Mouse (Mus musculus) liver, embryonic 12.5 days (tissue): ENCODE measurements at regions not wholly inside any gene's neighbourhood (a gene's known extent, or its start where the extent isn't known, plus 50 kb on each side); places are given as distances from the start of the nearest gene placed in this dataset.

ENCODE experiments used
- ATAC-seq: fragments of 200-750 bp; cut with Nextera tagmentation; 2 replicates; pipeline ENCODE4 v1.8.0; 2017; ENCODE audit warnings: moderate number of reproducible peaks, mild to moderate bottlenecking, moderate library complexity
- H3K27ac ChIP-seq: fragments of 300-500 bp; sonication (generic); 2 replicates; pipeline ENCODE4 v1.5.1; 2016; ENCODE audit warnings: mild to moderate bottlenecking
- H3K27me3 ChIP-seq: fragments of 300-500 bp; sonication (generic); replicated peaks from 2 replicates; pipeline ENCODE4 v1.6.1; 2016; ENCODE audit warnings: mild to moderate bottlenecking, moderate library complexity
- H3K36me3 ChIP-seq: fragments of 300-500 bp; sonication (generic); 2 replicates; pipeline ENCODE4 v1.6.1; 2016; ENCODE audit warnings: mild to moderate bottlenecking, moderate library complexity
- H3K4me1 ChIP-seq: fragments of 300-500 bp; sonication (generic); 2 replicates; pipeline ENCODE4 v1.6.1; 2016
- H3K4me2 ChIP-seq: fragments of 300-500 bp; sonication (generic); 2 replicates; pipeline ENCODE4 v1.6.1; 2016; ENCODE audit warnings: mild to moderate bottlenecking, moderate library complexity
- H3K4me3 ChIP-seq: fragments of 300-500 bp; sonication (generic); 2 replicates; pipeline ENCODE4 v1.5.1; 2016; ENCODE audit warnings: mild to moderate bottlenecking, moderate library complexity
- H3K9ac ChIP-seq: fragments of 300-500 bp; sonication (generic); 2 replicates; pipeline ENCODE4 v1.6.1; 2016; ENCODE audit warnings: mild to moderate bottlenecking, moderate library complexity
- H3K9me3 ChIP-seq: fragments of 300-500 bp; sonication (generic); replicated peaks from 2 replicates; pipeline ENCODE4 v1.6.1; 2016; ENCODE audit warnings: mild to moderate bottlenecking, moderate library complexity
- WGBS: fragments of 180-500 bp; shearing (Covaris S2); methylation state at CpG from one replicate; pipeline ENCODE4 v1.1.7; 2016; ENCODE audit not compliant: insufficient replicate concordance; 5-methylcytosine and 5-hydroxymethylcytosine counted together

DNA sequence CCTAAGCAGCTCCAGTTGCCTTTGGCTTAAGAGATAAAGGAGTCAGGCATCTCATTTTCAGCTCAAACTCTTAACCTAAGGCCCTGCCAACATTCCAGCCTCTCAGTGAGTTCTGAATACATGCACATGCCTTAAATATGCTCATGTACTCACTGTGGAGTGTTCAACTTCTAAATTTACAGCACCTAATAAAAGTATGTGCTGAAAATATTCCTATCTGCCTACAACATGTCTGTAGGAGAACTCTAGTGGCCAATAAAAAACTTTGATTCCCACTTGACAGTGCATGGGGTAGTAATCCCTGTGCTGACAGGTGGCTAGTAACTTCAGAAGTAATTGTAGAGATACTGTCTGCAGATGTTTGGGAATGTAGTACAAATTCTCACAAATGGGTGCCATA lies 319.3 kb upstream of the Intu start:
- no peak overlapping the region for H3K4me3 ChIP-seq
- no peaks in the 10 kb centered on the region for H3K4me1 ChIP-seq
- no peaks in the 10 kb centered on the region for H3K27me3 ChIP-seq
- no peak overlapping the region for H3K4me2 ChIP-seq
- no peaks in the 10 kb centered on the region for H3K36me3 ChIP-seq
- H3K9me3 ChIP-seq = no peaks in the 10 kb centered on the region
- no peak overlapping the region for H3K27ac ChIP-seq
- ATAC-seq = no peak
- H3K9ac ChIP-seq = no peak overlapping the region

DNA sequence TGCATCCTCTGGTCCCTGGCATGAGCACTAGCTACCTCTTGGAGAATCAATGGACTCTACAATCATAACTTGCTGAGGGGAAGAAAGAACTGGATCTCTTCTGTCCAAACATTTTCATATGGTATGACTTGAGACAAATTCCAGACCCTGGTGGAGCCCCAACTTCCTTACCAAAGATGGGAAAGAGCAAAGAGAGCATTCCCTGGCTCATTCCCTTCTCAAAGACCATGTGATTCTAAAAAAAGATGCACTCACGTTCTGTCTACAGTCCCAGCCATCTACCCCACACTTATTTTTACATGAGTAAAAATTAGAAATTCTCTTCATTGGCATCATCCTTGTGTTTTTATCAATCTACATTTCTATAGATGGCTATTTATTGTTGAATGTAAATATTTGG lies 304.3 kb upstream of the Intu start:
- Histone ChIP-seq H3K9me3 (no peaks in the 10 kb centered on the region), H3K4me1 (no peaks in the 10 kb centered on the region), H3K27ac (no peak overlapping the region), H3K36me3 (no peaks in the 10 kb centered on the region), H3K27me3 (no peaks in the 10 kb centered on the region), H3K4me3 (no peak overlapping the region), H3K4me2 (no peak overlapping the region), H3K9ac (no peak overlapping the region)
- WGBS = 47% methylated on average over 1 of the region's 1 CpGs
- no peak for ATAC-seq

DNA sequence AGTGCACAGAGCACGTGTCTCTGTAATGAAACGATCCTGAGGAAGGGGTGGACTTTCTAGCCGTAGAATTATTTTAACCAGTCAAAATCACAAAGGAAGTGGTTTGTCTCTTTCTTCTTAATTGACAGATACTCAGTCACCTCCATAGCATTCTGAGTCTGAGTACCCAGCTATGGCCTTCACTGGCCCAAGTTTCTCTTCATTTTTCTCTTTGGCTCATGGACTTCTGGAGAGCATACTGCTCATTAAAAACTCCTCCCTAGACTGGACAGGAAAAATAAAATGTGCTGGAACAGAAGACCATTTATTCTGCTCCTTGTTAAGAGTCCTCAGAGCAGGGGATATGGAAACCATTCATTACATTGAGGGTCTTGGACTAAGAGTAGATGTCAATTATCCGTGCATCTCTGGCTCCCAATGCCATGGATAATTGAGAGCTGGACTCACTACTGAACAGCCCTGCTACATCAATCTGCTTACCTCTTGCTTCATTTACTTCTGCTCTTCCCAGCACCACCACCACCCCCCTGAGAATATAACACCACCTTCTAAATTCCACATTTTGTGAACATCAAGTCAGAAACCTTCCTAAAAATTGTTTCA lies 287.5 kb upstream of the Intu start:
- Histone ChIP-seq H3K4me2 (no peak overlapping the region), H3K27ac (no peak overlapping the region), H3K36me3 (no peaks in the 10 kb centered on the region), H3K4me3 (no peak overlapping the region), H3K27me3 (no peaks in the 10 kb centered on the region), H3K4me1 (no peaks in the 10 kb centered on the region), H3K9ac (no peak overlapping the region), H3K9me3 (no peaks in the 10 kb centered on the region)
- no peak for ATAC-seq
- 75% methylated on average over 4 of the region's 4 CpGs for WGBS

DNA sequence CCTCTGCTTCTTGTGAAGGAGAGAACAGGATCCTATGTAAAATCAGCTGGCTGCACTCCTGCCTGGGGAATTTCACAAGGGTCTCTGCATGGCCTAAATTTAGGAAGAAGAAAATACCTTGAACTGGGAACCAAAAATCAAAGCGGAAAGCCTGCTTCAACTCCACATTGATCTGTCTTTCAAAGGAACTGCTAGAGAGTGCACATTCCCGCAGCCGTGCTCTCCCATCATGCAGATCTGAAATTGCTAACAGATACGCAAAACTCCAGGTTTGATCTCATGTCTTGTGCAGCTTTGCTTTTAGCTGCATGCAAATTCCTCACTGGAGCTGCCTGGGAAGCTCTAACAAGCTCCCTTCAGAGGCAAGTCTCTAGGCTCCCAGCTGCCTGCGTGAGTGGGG lies 276.7 kb upstream of the Intu start:
- WGBS = 53% methylated on average over 5 of the region's 5 CpGs
- H3K4me3 ChIP-seq = no peak overlapping the region
- ATAC-seq = no peak
- H3K9ac ChIP-seq = no peak overlapping the region
- no peaks in the 10 kb centered on the region for H3K36me3 ChIP-seq
- no peaks in the 10 kb centered on the region for H3K4me1 ChIP-seq
- H3K27me3 ChIP-seq = no peaks in the 10 kb centered on the region
- no peak overlapping the region for H3K4me2 ChIP-seq
- H3K27ac ChIP-seq = no peak overlapping the region
- H3K9me3 ChIP-seq = no peaks in the 10 kb centered on the region

DNA sequence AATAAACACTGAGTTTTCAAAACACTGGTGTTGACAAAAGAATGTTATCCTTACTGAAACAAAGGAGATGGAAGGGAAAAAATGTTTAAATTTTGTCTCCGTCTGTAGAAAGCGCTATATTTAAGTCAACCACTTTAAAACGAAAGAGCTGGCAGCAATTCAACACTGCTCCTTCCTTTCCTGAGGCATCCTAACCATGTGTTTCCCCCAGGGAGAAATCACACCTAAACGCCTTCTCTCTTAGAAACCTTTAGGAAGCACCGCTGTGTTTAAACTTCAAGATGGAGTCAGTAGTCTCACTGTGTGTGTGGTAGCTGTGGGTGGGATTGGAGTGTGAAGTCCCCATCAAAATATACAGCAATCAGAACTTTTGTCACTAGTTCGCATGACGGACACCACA lies 268.6 kb upstream of the Intu start:
- H3K27ac ChIP-seq = no peak overlapping the region
- H3K4me2 ChIP-seq = no peak overlapping the region
- no peaks in the 10 kb centered on the region for H3K9me3 ChIP-seq
- no peaks in the 10 kb centered on the region for H3K36me3 ChIP-seq
- 70% methylated on average over 7 of the region's 7 CpGs for WGBS
- ATAC-seq = no peak
- H3K4me1 ChIP-seq = no peaks in the 10 kb centered on the region
- H3K9ac ChIP-seq = no peak overlapping the region
- H3K4me3 ChIP-seq = no peak overlapping the region
- no peaks in the 10 kb centered on the region for H3K27me3 ChIP-seq

- Histone ChIP-seq H3K4me2 (no peak overlapping the region), H3K4me3 (no peak overlapping the region), H3K27me3 (no peaks in the 10 kb centered on the region), H3K9ac (no peak overlapping the region), H3K27ac (no peak overlapping the region), H3K4me1 (no peaks in the 10 kb centered on the region), H3K36me3 (no peaks in the 10 kb centered on the region), H3K9me3 (no peaks in the 10 kb centered on the region)
- no peak for ATAC-seq
- 72% methylated on average over 1 of the region's 1 CpGs for WGBS
Measured at GRCm38 (mm10) chr3:40267514-40267913, 263.6 kb upstream of the Intu start.

DNA sequence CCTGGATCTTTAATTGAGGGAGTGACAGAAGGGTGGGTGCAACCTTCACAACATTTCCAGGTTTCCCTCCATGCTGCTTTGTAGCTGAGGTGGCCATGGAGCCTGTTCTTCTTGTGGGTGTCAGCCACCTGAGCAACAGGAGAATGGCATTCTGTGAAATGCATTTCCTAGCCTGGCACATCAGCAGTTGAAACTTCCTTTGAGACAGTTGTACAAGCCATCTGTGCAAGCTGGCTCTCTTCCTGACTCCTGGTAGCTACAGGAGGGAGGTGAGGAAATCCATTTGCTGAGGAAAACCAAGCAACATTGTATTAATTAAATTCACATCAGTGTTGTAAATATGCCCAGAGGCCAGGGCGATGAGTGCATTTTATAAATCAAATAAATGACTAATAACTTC lies 248.2 kb upstream of the Intu start:
- no peak overlapping the region for H3K4me2 ChIP-seq
- H3K9me3 ChIP-seq = no peaks in the 10 kb centered on the region
- no peaks in the 10 kb centered on the region for H3K27me3 ChIP-seq
- no peak overlapping the region for H3K9ac ChIP-seq
- WGBS = 54% methylated on average over 1 of the region's 1 CpGs
- no peak overlapping the region for H3K4me3 ChIP-seq
- no peak for ATAC-seq
- H3K27ac ChIP-seq = no peak overlapping the region
- no peaks in the 10 kb centered on the region for H3K36me3 ChIP-seq
- no peaks in the 10 kb centered on the region for H3K4me1 ChIP-seq

GRCm38 (mm10) chr3:40286959-40287710 lies 244.0 kb upstream of the Intu start:
- WGBS = 62% methylated on average over 7 of the region's 7 CpGs
- no peak overlapping the region for H3K27ac ChIP-seq
- H3K4me2 ChIP-seq = no peak overlapping the region
- H3K4me3 ChIP-seq = no peak overlapping the region
- no peaks in the 10 kb centered on the region for H3K9me3 ChIP-seq
- no peaks in the 10 kb centered on the region for H3K4me1 ChIP-seq
- no peak for ATAC-seq
- no peaks in the 10 kb centered on the region for H3K36me3 ChIP-seq
- no peak overlapping the region for H3K9ac ChIP-seq
- no peaks in the 10 kb centered on the region for H3K27me3 ChIP-seq

DNA sequence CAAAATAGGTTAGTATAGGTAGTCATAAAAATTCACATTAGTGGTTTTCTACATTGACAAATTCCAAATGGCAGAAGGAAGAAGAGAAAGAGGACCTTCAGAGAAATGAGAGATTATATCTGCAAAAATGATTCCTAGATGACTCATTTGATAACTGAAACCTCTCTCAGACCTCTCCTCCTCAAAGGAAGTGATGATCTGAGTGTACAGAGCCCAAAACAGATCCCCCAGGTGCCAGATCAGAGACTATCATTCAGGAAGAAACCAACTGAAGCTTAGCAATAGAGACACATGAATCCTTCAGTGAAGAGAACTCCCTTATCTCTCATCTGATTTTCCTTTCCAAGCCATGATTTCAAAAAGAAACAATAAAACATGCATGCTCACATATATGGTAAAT lies 234.0 kb upstream of the Intu start:
- H3K27ac ChIP-seq = no peak overlapping the region
- no peak for ATAC-seq
- H3K9ac ChIP-seq = no peak overlapping the region
- no peaks in the 10 kb centered on the region for H3K36me3 ChIP-seq
- no peaks in the 10 kb centered on the region for H3K27me3 ChIP-seq
- H3K9me3 ChIP-seq = no peaks in the 10 kb centered on the region
- no peak overlapping the region for H3K4me2 ChIP-seq
- H3K4me1 ChIP-seq = no peaks in the 10 kb centered on the region
- H3K4me3 ChIP-seq = no peak overlapping the region

DNA sequence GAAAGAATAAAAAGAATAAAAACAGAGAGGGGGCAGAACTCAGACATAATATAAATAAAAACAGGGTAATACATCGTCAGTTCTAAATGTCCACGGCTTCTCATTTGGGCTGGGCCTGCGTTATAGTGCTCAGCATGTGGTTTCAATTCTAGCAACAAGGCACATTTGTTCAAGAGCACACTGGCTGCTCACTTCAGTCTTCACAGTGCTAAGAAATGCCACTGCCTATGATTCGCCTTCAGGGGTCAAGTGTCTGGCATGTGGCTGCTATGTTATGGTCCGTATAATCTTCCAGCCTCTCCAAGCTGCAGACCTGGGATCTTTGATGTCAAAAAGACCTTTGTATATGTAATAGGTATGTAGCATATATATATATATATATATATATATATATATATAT lies 210.8 kb upstream of the Intu start:
- Histone ChIP-seq H3K36me3 (no peaks in the 10 kb centered on the region), H3K4me1 (no peaks in the 10 kb centered on the region), H3K27me3 (no peaks in the 10 kb centered on the region), H3K9me3 (no peaks in the 10 kb centered on the region), H3K9ac (no peak overlapping the region), H3K27ac (no peak overlapping the region), H3K4me3 (no peak overlapping the region), H3K4me2 (no peak overlapping the region)
- 68% methylated on average over 5 of the region's 5 CpGs for WGBS
- no peak for ATAC-seq

- no peak overlapping the region for H3K9ac ChIP-seq
- H3K27me3 ChIP-seq = no peaks in the 10 kb centered on the region
- no peak for ATAC-seq
- no peak overlapping the region for H3K27ac ChIP-seq
- 77% methylated on average over 22 of the region's 22 CpGs for WGBS
- H3K4me2 ChIP-seq = no peak overlapping the region
- H3K36me3 ChIP-seq = no peaks in the 10 kb centered on the region
- H3K4me1 ChIP-seq = no peaks in the 10 kb centered on the region
- H3K4me3 ChIP-seq = no peak overlapping the region
- H3K9me3 ChIP-seq = no peaks in the 10 kb centered on the region
Measured at GRCm38 (mm10) chr3:40325872-40326803, 204.9 kb upstream of the Intu start.

GRCm38 (mm10) chr3:40339492-40340030 lies 191.5 kb upstream of the Intu start:
- Histone ChIP-seq H3K9me3 (no peaks in the 10 kb centered on the region), H3K4me2 (no peak overlapping the region), H3K9ac (no peak overlapping the region), H3K36me3 (no peaks in the 10 kb centered on the region), H3K4me1 (no peaks in the 10 kb centered on the region), H3K4me3 (no peak overlapping the region), H3K27ac (no peak overlapping the region), H3K27me3 (no peaks in the 10 kb centered on the region)
- 66% methylated on average over 5 of the region's 5 CpGs for WGBS
- ATAC-seq = no peak
